Mouse (Mus musculus) spleen, adult 2 months (tissue): ENCODE data around the gene Bcl7a. TPM values are rescaled to one million over a fixed set of nuclear protein-coding genes. Genes with fewer than 3 reads are reported as not detected.

Experiments used
- DNase-seq, 2 experiments: peaks; one replicate each; pipeline versions ENCODE4 v3.0.0 to v3.0.0-alpha.2; 2012 to 2021; ENCODE audit warnings: low spot score in 2 of 2, low read depth in 1 of 2
- H3K27ac ChIP-seq: fragments of 200-500 bp; 2 replicates; pipeline ENCODE4 v1.5.1; 2012; ENCODE audit warnings: low read length, inconsistent platforms; ENCODE audit not compliant: insufficient read depth
- H3K27me3 ChIP-seq: fragments of 200-500 bp; 2 replicates; pipeline ENCODE4 v1.6.1; 2012; ENCODE audit warnings: mild to moderate bottlenecking, moderate library complexity, low read length, inconsistent platforms; ENCODE audit not compliant: control insufficient read depth, insufficient read depth
- H3K36me3 ChIP-seq: fragments of 200-500 bp; 2 replicates; pipeline ENCODE4 v1.6.1; 2012; ENCODE audit warnings: mild to moderate bottlenecking, low read length, inconsistent platforms; ENCODE audit not compliant: control insufficient read depth, insufficient read depth
- H3K4me1 ChIP-seq: fragments of 200-500 bp; 2 replicates; pipeline ENCODE4 v1.6.1; 2011; ENCODE audit warnings: inconsistent platforms; ENCODE audit not compliant: control insufficient read depth, insufficient read depth, insufficient read length
- H3K4me3 ChIP-seq: fragments of 200-500 bp; 2 replicates; pipeline ENCODE4 v1.5.1; 2011; ENCODE audit warnings: mild to moderate bottlenecking, inconsistent platforms; ENCODE audit not compliant: insufficient read depth, insufficient read length; ENCODE audit errors: extremely low read depth
- CTCF ChIP-seq: fragments of 200-500 bp; IDR thresholded peaks from 2 replicates; pipeline ENCODE4 v1.5.1; 2011; ENCODE audit warnings: mild to moderate bottlenecking, inconsistent platforms; ENCODE audit not compliant: insufficient read depth, insufficient read length, insufficient replicate concordance; ENCODE audit errors: extremely low read depth
- POLR2A ChIP-seq: fragments of 200-500 bp; IDR thresholded peaks from 2 replicates; pipeline ENCODE4 v1.6.1; 2011; ENCODE audit warnings: low read depth, low read length, inconsistent platforms
- WGBS: fragments of 180-500 bp; shearing (Covaris S2); methylation state at CpG from one replicate; pipeline ENCODE4 v1.1.7; 2018; 5-methylcytosine and 5-hydroxymethylcytosine counted together
- polyA plus RNA-seq: library from polyadenylated mRNA; depleted of rRNA; stranded (reverse); fragments of >200 nt; gene quantifications from 2 replicates; pipeline ENCODE4 v1.2.3, GENCODE M21; 2012

Gene Bcl7a
- polyA plus RNA-seq, 1 experiment: 12.4 TPM

DNA sequence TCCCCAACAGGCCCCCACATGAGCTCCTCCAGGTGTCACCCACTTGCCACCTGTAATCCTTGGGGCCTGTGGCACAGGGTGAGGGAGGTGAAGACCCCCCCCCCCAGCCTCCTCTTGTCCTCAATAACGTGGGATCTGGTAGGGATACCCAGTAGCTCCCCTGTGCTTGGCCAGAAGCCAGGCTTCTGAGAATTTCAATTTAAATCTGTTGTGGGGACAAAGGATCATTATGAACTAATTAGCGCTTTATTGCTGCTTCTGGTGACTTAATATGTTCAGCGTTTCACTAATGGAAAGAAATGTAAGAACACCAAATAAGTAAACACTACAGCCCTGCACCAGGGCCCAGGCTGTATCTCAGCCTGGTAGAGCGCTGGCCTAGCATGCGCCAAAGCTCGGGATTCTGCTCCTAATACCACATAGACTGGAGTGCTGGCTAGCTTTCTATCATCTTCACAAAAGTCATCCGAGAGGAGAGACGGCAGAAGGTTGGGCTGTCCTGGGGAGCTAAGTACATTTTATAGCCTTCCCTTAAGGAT is 43.1 kb upstream of the Bcl7a start:
- Histone ChIP-seq H3K27me3 (no peaks in the 10 kb centered on the region), H3K27ac (no peak overlapping the region), H3K4me3 (no peak overlapping the region), H3K36me3 (no peaks in the 10 kb centered on the region), H3K4me1 (no peaks in the 10 kb centered on the region)
- DNase-seq: no peak
- WGBS: 92% methylated on average over 8 of the region's 8 CpGs
- TF ChIP-seq CTCF: no peak
- TF ChIP-seq POLR2A: no peak

DNA sequence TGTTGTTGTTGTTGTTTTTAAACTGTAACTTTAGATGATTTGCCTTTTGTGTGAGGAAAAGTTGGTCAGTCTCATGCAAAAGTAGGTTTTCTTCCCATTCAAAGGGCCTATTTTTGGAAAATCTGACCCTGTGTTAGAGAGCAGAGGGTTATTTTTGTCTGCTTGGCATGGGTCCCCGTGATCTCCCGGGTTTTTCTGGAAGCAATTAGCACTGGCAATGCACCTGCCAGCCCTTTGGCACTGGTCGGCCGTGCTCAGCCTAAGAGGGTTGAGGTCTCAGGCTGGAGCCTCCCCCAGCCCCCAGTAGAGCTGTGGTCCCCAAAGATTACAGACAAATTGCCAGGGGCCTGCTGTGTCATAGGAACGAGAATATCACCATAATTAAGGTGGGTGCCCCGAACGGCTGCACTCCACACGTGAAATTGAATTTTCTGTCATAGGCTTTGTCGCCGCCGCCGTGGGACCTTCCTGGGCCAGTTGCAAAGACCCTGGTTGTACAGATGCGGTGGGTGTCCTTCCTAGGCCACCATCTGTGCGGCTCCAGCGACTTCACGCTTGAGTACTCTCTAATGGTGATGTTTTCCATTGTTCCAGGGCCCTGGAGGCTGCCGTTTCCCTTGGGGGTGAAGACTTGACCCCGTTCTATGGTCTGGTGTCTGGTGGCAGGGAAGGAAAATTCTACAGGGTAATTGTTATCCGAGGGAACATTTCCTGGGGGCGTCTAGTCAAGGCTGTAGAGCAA is 41.7 kb upstream of the Bcl7a start:
- Histone ChIP-seq H3K4me1 (no peaks in the 10 kb centered on the region), H3K27me3 (no peaks in the 10 kb centered on the region), H3K27ac (no peak overlapping the region), H3K36me3 (no peaks in the 10 kb centered on the region), H3K4me3 (no peak overlapping the region)
- no peak for TF ChIP-seq CTCF
- TF ChIP-seq POLR2A: no peak
- 86% methylated on average over 20 of the region's 20 CpGs for WGBS
- DNase-seq: no peak

DNA sequence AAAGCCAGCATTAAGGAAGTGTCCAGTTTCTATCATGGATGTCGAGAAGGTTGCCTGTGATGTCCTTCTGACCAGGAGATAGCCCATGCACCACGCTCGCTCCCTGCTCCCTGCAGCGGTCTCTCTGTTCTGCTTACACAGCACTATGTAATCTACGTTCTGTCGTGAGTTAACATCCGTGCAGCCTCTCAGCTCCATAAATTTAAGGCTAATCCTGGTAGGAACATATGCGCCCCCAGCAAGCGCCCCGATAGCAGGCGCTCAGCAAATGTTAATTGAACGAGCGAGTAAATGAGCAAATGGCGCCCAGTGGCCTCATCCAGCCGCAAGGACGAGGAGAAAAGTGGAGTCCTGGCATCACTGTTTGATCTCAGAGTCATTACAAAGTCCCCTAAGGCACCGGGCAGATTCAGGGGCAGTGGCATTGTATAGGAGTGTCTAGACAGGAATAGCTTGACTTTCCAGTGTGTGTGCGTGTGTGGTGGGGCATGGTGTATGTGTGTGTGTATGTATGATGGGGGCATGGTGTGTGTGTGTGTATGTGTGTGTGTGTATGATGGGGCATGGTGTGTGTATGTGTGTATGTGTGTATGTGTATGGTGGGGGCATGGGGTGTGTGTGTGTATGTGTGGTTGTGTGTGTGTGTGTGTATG is 35.9 kb upstream of the Bcl7a start:
- no peak overlapping the region for H3K4me3 ChIP-seq
- no peaks in the 10 kb centered on the region for H3K27me3 ChIP-seq
- 91% methylated on average over 18 of the region's 18 CpGs for WGBS
- no peaks in the 10 kb centered on the region for H3K36me3 ChIP-seq
- H3K27ac ChIP-seq: no peak overlapping the region
- DNase-seq: no peak
- TF ChIP-seq POLR2A (no peak), CTCF (no peak)
- no peaks in the 10 kb centered on the region for H3K4me1 ChIP-seq

DNA sequence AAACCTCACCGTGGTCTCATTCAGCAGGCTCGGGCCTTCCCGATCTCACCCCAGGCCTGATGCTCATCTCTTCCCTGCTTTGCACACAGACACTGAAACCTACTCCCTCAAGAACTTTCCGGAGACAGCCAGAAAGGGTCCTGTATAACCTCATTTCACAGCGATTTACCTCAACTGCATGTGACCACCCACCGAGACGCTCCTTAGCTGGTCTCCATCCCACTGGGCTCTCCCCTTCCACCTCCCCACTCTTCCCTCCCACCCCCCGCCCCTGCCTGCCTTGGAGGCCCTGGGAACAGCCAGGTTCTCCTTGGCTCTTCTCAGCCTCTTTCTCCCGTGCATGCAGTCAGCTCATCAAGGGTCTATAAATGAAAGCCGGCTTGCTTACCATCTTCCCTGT is 33.8 kb upstream of the Bcl7a start:
- Histone ChIP-seq H3K4me1 (peaks cover 4% of the 10 kb centered on the region; the same call in 1 of the 2 replicates), H3K4me3 (no peak overlapping the region), H3K27me3 (no peaks in the 10 kb centered on the region), H3K27ac (no peak overlapping the region), H3K36me3 (no peaks in the 10 kb centered on the region)
- WGBS: 86% methylated on average over 10 of the region's 10 CpGs
- TF ChIP-seq CTCF: no peak
- TF ChIP-seq POLR2A: no peak
- no peak for DNase-seq

DNA sequence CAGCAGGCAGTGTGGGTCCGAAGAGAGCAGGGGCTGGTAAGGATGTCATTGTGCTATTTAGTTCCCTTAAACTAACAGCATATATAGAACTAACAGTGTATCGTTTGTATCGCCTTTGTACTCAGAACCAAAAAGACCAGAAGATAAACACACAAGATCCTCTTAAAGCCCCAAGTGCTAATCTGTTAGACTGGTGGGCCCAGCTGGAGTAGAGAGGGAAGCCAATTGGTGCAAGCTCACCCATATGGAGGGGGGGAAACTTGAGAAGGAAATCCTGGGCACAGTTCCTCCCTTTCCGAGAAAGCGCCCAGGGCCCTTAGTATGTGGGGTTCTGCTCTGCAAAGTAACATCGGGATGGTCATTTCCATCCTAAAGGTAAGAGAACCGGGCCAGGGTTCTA is 33.4 kb upstream of the Bcl7a start:
- no peaks in the 10 kb centered on the region for H3K36me3 ChIP-seq
- H3K27me3 ChIP-seq: no peaks in the 10 kb centered on the region
- TF ChIP-seq CTCF (no peak), POLR2A (no peak)
- H3K4me3 ChIP-seq: no peak overlapping the region
- WGBS: 83% methylated on average over 7 of the region's 7 CpGs
- no peak overlapping the region for H3K27ac ChIP-seq
- DNase-seq: no peak
- H3K4me1 ChIP-seq: peaks cover 4% of the 10 kb centered on the region; the same call in 1 of the 2 replicates

DNA sequence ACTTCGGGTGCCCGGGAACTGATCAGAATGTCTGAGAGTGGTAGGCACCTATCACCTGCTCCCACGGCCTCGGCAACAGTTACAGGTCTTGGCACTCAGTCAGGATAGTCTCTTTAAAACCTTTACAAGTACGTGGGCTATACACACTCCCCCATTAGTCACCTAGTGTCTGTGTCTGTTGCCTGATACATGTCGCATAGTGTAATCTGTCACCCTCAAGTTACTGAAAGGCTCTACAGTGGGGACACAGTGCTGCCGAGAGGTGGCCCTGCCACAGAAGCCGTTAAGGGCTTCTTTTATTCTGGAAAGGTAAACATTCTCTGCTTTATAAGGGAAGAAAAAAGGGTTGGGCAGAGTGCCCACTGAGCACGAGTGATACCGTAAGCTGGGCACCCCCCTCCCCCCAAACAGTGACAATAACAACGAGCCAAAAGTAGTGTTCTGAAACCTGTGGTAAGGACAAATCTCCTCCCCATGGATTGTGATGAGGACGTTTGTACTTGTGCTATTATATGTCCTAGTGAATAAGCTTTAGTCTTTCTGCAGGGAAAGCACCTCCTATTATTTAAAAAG is 30.5 kb upstream of the Bcl7a start:
- Histone ChIP-seq H3K36me3 (no peaks in the 10 kb centered on the region), H3K4me3 (no peak overlapping the region), H3K4me1 (peaks cover 6% of the 10 kb centered on the region; the same call in 1 of the 2 replicates), H3K27me3 (no peaks in the 10 kb centered on the region), H3K27ac (no peak overlapping the region)
- no peak for DNase-seq
- WGBS: 65% methylated on average over 12 of the region's 12 CpGs
- TF ChIP-seq CTCF: no peak
- TF ChIP-seq POLR2A: no peak
